Mouse (Mus musculus) layer of hippocampus, adult 11-12 months (tissue): ENCODE measurements around the gene Sgms1.
"Not testable (repeated sequence)": the region's sequence is repeated elsewhere in the genome, so short reads cannot be mapped to it uniquely, and the experiment has no call there.

Experiments used
- DNase-seq: peaks from one replicate; pipeline ENCODE4 v3.0.0; 2022; ENCODE audit warnings: low spot score

Gene Sgms1

GRCm38 (mm10) chr19:32136888-32137625 lies 252.5 kb downstream of the Sgms1 start:
- no peak for DNase-seq

DNA sequence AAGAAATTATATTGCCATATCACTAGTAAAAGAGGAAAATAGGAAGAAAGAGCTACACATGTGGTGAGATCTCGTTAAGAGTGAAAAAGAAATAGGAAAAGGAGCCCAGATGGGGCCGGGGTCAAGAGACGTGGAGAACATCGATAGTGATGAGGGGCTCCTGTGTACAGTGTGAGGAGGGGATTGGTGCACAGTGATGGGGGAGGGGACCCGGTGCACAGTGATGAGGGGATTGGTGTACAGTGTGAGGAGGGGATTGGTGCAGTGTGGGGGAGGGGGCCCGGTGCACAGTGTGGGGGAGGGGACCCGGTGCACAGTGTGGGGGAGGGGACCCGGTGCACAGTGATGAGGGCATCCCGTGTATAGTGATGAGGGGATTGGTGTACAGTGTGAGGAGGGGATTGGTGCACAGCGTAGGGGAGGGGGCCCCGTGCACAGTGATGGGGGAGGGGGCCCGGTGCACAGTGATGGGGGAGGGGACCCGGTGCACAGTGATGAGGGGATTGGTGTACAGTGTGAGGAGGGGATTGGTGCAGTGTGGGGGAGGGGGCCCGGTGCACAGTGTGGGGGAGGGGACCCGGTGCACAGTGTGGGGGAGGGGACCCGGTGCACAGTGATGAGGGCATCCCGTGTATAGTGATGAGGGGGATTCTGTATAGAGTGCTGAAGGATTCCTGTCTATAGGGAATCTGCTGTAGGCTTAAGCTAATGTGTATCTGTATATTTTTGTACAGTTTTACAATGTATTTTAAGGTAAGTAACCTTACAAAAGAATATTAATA lies 257.6 kb downstream of the Sgms1 start:
- not testable (repeated sequence) for DNase-seq

- DNase-seq, result no peak
Measured at GRCm38 (mm10) chr19:32129281-32129680, 260.2 kb downstream of the Sgms1 start.

GRCm38 (mm10) chr19:32127180-32127850 lies 262.2 kb downstream of the Sgms1 start:
- no peak for DNase-seq

GRCm38 (mm10) chr19:32124155-32124554 lies 265.4 kb downstream of the Sgms1 start:
- DNase-seq, result no peak

DNA sequence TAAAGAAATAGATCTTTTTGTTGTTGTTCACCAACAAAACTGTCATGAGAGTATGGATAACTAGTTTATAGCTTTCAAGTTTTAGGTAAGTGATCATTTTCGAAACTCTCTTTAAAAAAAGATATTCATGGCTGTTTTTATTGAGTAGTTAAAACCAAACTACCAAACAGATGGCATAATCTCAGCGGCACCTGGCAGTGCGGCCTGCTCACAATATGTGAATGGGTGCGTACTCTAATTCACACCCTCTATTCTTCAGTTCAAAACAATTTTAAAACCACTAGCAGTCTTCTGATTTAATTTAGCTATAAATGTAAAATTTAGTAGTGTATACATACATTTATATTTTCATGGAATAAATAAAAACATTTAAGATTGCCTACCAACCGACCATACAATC lies 266.3 kb downstream of the Sgms1 start:
- peak; percentile 68 for DNase-seq

DNA sequence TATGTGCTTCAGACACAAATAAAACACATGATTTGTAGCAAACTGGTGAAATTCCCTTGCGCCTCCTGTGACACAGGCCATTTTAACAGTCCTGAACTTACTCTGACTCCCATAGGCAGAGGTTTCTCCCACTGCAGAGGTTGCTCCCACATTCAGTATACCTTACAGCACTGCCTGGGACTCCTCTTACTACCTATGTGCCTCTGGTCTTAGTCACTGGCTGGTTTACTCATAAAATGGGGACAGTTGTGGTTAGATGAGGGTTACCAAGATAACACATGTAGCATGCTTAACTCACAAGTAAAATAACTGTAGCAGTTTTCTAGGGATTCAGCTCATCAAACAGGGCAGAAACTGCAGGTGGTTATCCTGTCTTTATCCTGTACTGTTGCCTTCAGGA lies 268.7 kb downstream of the Sgms1 start:
- no peak for DNase-seq

DNA sequence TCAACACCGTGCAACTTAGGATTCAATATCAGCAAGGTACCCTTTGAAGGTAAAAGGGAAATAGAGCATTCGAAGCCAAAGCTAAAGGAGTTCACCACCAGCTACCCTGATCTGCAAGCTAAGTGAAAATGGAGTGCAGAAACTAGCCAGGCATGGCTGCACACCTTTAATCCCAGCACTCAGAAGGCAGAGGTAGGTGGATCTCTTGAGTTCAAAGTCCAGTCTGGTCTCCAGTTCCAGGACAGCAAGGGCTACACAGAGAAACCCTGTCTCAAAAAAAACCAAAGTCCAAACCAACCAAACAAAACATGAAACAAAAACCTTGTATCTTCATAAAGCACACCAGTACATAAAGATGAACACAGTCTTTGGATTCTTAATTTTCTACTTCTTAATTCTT lies 269.8 kb downstream of the Sgms1 start:
- DNase-seq, result no peak

DNA sequence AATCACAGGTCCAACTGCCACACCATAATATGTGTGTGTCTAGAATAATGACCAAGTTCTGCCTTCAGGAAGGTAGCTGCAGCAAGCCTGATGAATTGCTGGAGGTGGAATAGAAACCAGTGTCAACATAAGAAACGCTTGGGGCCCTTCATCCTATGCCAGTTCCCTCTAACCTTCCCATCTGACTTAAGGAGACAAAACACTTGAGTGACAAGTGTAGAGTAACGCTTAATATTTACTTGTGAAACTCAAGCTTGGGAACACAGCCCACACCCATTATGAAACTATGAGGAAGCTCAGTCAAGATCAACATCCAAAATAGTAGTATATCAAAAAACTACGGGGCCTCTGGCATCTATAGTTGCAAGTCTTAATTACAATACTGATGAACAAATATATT lies 271.0 kb downstream of the Sgms1 start:
- no peak for DNase-seq

GRCm38 (mm10) chr19:32117484-32118018 lies 272.0 kb downstream of the Sgms1 start:
- no peak for DNase-seq

GRCm38 (mm10) chr19:32111866-32112790 lies 277.4 kb downstream of the Sgms1 start:
- DNase-seq, result no peak

DNA sequence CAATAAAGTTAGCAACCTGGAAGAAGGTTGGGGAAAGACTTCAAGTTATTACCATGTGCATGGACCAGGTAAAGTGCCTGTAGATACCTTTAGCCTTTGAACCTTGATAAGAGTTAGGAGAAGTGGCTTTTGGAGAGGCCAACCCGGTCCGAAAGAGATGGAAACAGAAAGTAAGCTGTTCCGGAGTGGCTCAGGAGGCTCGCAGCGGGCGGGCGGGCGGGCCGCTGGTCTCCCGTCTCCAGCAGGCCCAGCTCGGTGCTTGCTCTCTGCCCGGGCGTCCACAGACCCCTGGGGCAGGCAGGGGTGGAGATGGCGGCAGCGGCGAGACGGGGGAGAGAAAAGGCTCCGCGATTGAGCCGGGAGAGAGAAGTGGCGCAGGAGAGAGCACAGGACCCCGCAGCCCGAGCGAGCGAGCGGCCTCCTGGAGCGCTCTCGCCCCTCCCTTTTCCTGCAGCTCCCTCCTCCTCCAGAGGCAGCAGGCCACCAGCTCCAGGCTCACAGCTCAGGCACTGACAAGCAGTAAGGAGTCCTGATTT lies 281.7 kb downstream of the Sgms1 start, which contains the start of gene Asah2:
Gene Asah2 (minus strand): TSS at position 441 of the 536 bp plus-strand sequence.
- DNase-seq, result peak; percentile 72

- DNase-seq, result no peak
Measured at GRCm38 (mm10) chr19:32106750-32107149, 282.8 kb downstream of the Sgms1 start.

- no peak for DNase-seq
Measured at GRCm38 (mm10) chr19:32104217-32104616, 285.3 kb downstream of the Sgms1 start.

- DNase-seq, result peak; percentile 41
Measured at GRCm38 (mm10) chr19:32102976-32103300, 286.6 kb downstream of the Sgms1 start.

- DNase-seq, result no peak
Measured at GRCm38 (mm10) chr19:32102294-32102975, 287.1 kb downstream of the Sgms1 start.

GRCm38 (mm10) chr19:32098582-32098981 lies 290.9 kb downstream of the Sgms1 start:
- DNase-seq, result no peak

DNA sequence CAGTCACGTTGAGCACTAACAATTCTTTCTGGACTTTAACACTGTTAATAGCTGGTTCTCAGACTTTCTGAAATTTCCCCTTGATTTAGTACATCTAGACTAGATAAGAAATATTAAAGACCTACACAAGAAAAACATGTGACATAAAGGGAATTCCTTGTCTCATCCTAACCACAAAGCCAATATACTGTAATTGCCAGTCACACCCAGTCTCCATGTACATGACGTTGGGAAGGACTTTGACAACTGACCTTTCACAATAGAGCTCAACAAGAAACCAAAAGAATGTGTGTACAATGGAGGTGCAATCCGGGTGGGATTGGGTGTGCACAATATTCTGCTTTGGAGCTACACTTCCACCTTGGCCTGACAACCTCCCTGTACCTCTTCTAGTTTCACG lies 297.2 kb downstream of the Sgms1 start:
- no peak for DNase-seq

DNA sequence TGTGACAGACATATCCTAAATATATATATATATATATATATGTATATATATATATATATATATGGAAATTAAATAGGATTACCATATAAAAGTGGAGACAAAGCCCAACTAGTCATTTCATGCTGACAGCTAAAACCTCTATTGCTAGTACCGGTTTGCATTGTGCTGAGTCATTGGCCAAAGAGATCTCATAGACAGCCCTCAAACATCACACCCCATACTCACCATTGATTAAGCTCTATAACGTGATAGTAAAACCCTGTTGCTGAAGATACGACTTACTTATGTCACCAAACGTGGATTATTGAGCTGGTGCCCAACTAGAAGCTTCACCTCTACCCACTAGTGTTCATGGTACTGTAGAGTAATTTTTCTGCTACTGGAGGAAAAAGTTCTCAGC lies 298.7 kb downstream of the Sgms1 start:
- DNase-seq, result no peak

GRCm38 (mm10) chr19:32088570-32088969 lies 300.9 kb downstream of the Sgms1 start:
- no peak for DNase-seq
